Mouse (Mus musculus): ENCODE results near the gene Ugt1a6b.
A peak's percentile ranks its signal among the peaks of the same experiment; 100 is the strongest.
"Not testable (repeated sequence)": the region's sequence is repeated elsewhere in the genome, so short reads cannot be mapped to it uniquely, and the experiment has no call there.

DNA sequence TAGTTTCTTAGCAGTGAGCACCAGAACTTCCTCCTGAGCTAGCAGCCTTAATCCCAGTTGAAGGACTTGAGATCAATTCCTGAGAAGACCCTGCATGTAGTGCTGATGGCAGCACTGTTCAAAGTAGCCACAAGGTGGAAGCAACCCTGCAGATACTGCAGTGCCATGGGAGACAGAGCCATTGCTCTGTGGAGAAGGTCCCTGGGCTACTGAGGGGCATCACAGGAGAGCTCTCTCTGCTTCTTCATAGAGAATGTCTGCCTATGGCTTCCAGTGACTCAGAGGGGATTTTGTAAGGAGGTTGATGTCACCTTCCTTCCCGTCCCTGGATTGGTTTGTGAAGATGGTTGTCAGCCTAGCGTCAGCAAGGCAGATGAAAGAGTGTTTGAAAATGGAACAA is 47.1 kb downstream of the Ugt1a6b start:
- peak; percentile 17; the same call in 1 of the 2 replicates for TF ChIP-seq CTCF (IDR thresholded peaks at IDR 0.05; ENCODE audit: insufficient read depth, low read length)
- TF ChIP-seq POLR2A (IDR thresholded peaks at IDR 0.05; ENCODE audit: borderline replicate concordance, extremely low read depth, low read depth, low read length) = not testable (repeated sequence)
